Mouse (Mus musculus) lung, postnatal 0 days (tissue): ENCODE data around the gene Trappc10. TPM values are rescaled to one million over a fixed set of nuclear protein-coding genes. Genes with fewer than 3 reads are reported as not detected.
A peak's percentile ranks its signal among the peaks of the same experiment; 100 is the strongest.

Experiments
- ATAC-seq: fragments of 200-750 bp; cut with Nextera tagmentation; 2 replicates; pipeline ENCODE4 v1.8.0; 2017; ENCODE audit warnings: moderate library complexity
- DNase-seq: peaks from one replicate; pipeline ENCODE4 v3.0.0-alpha.2; 2016; ENCODE audit warnings: low spot score
- H3K27ac ChIP-seq: fragments of 300-500 bp; sonication (generic); 2 replicates; pipeline ENCODE4 v1.5.1; 2014; ENCODE audit warnings: antibody characterized with exemption, mild to moderate bottlenecking, low read length, mixed read lengths
- H3K27me3 ChIP-seq: fragments of 300-500 bp; sonication (generic); replicated peaks from 2 replicates; pipeline ENCODE4 v1.6.1; 2014; ENCODE audit warnings: low read length, mixed read lengths; ENCODE audit not compliant: insufficient read depth
- H3K36me3 ChIP-seq: fragments of 300-500 bp; sonication (generic); 2 replicates; pipeline ENCODE4 v1.6.1; 2014; ENCODE audit warnings: low read length, mixed read lengths; ENCODE audit not compliant: insufficient read depth
- H3K4me1 ChIP-seq: fragments of 300-500 bp; sonication (generic); 2 replicates; pipeline ENCODE4 v1.6.1; 2014; ENCODE audit warnings: antibody characterized with exemption, low read depth, low read length, mixed read lengths; ENCODE audit not compliant: insufficient read depth
- H3K4me2 ChIP-seq: fragments of 300-500 bp; sonication (generic); replicated peaks from 2 replicates; pipeline ENCODE4 v1.6.1; 2014; ENCODE audit warnings: low read depth, mild to moderate bottlenecking, low read length, moderate library complexity, mixed read lengths
- H3K4me3 ChIP-seq: fragments of 300-500 bp; sonication (generic); 2 replicates; pipeline ENCODE4 v1.5.1; 2014; ENCODE audit warnings: low read depth, low read length
- H3K9ac ChIP-seq: fragments of 300-500 bp; sonication (generic); replicated peaks from 2 replicates; pipeline ENCODE4 v1.6.1; 2014; ENCODE audit warnings: low read depth, mild to moderate bottlenecking
- H3K9me3 ChIP-seq: fragments of 300-500 bp; sonication (generic); 2 replicates; pipeline ENCODE4 v1.6.1; 2016; ENCODE audit warnings: low read length, mixed read lengths
- CTCF ChIP-seq: IDR thresholded peaks from 2 replicates; pipeline ENCODE4 v1.5.1; 2016; ENCODE audit warnings: antibody characterized with exemption, mild to moderate bottlenecking
- EP300 ChIP-seq: IDR thresholded peaks from 2 replicates; pipeline ENCODE4 v1.6.1; 2016; ENCODE audit warnings: antibody characterized with exemption, mild to moderate bottlenecking, control low read depth
- WGBS: fragments of 180-500 bp; shearing (Covaris S2); extraction: QIAGEN DNeasy Blood & Tissue Kit; methylation state at CpG from one replicate; pipeline ENCODE4 v1.1.7; 2014; 5-methylcytosine and 5-hydroxymethylcytosine counted together
- polyA plus RNA-seq: library from polyadenylated mRNA; unstranded; fragments of >200 nt; fragmentation: Nextera tagmentation; extraction: Ambion mirVana; gene quantifications from 2 replicates; pipeline ENCODE4 v1.2.1, GENCODE M21; 2015

Trappc10 gene
- polyA plus RNA-seq, 1 experiment from 2014 or later = 19.2 TPM

GRCm38 (mm10) chr10:78224136-78224535 is 20.3 kb downstream of the Trappc10 start:
- Histone ChIP-seq H3K9me3 (no peaks in the 10 kb centered on the region), H3K4me2 (no peak overlapping the region), H3K4me1 (no peaks in the 10 kb centered on the region), H3K4me3 (no peak overlapping the region), H3K27me3 (no peaks in the 10 kb centered on the region), H3K36me3 (peaks cover 15% of the 10 kb centered on the region; the same call in 1 of the 2 replicates), H3K9ac (no peak overlapping the region), H3K27ac (no peak overlapping the region)
- no peak for ATAC-seq
- no peak for TF ChIP-seq CTCF
- TF ChIP-seq EP300 = no peak
- WGBS = 88% methylated on average over 6 of the region's 6 CpGs
- no peak for DNase-seq

GRCm38 (mm10) chr10:78222908-78223307 is 21.5 kb downstream of the Trappc10 start:
- H3K4me2 ChIP-seq = no peak overlapping the region
- no peak overlapping the region for H3K27ac ChIP-seq
- H3K9me3 ChIP-seq = no peaks in the 10 kb centered on the region
- H3K27me3 ChIP-seq = no peaks in the 10 kb centered on the region
- DNase-seq = no peak
- no peak overlapping the region for H3K4me3 ChIP-seq
- H3K36me3 ChIP-seq = peaks cover 15% of the 10 kb centered on the region; the same call in 1 of the 2 replicates
- H3K9ac ChIP-seq = no peak overlapping the region
- WGBS = 57% methylated on average over 4 of the region's 4 CpGs
- TF ChIP-seq CTCF = no peak
- TF ChIP-seq EP300 = no peak
- no peaks in the 10 kb centered on the region for H3K4me1 ChIP-seq
- peak; percentile 33; the same call in 1 of the 2 replicates for ATAC-seq

GRCm38 (mm10) chr10:78221315-78221714 is 23.1 kb downstream of the Trappc10 start:
- ATAC-seq (no peak), DNase-seq (no peak)
- Histone ChIP-seq H3K4me2 (no peak overlapping the region), H3K4me1 (no peaks in the 10 kb centered on the region), H3K9me3 (no peaks in the 10 kb centered on the region), H3K27me3 (no peaks in the 10 kb centered on the region), H3K36me3 (peaks cover 24% of the 10 kb centered on the region; the same call in 1 of the 2 replicates), H3K4me3 (no peak overlapping the region), H3K9ac (no peak overlapping the region), H3K27ac (no peak overlapping the region)
- TF ChIP-seq EP300 = no peak
- TF ChIP-seq CTCF = no peak
- 93% methylated on average over 7 of the region's 7 CpGs for WGBS

- Histone ChIP-seq H3K9ac (no peak overlapping the region), H3K27me3 (no peaks in the 10 kb centered on the region), H3K4me1 (no peaks in the 10 kb centered on the region), H3K36me3 (peaks cover 35% of the 10 kb centered on the region; the same call in 1 of the 2 replicates), H3K9me3 (no peaks in the 10 kb centered on the region), H3K4me2 (no peak overlapping the region), H3K4me3 (no peak overlapping the region), H3K27ac (no peak overlapping the region)
- no peak for TF ChIP-seq CTCF
- TF ChIP-seq EP300 = no peak
- DNase-seq (no peak), ATAC-seq (no peak)
- 90% methylated on average over 1 of the region's 1 CpGs for WGBS
These were observed 24.9 kb downstream of the Trappc10 start for GRCm38 (mm10) chr10:78219528-78219927.

- H3K36me3 ChIP-seq = peaks cover 43% of the 10 kb centered on the region; the same call in 1 of the 2 replicates
- no peaks in the 10 kb centered on the region for H3K4me1 ChIP-seq
- no peaks in the 10 kb centered on the region for H3K27me3 ChIP-seq
- DNase-seq (no peak), ATAC-seq (no peak)
- no peak overlapping the region for H3K9ac ChIP-seq
- TF ChIP-seq EP300 (no peak), CTCF (no peak)
- H3K4me2 ChIP-seq = no peak overlapping the region
- WGBS = 84% methylated on average over 6 of the region's 6 CpGs
- H3K27ac ChIP-seq = no peak overlapping the region
- H3K4me3 ChIP-seq = no peak overlapping the region
- no peaks in the 10 kb centered on the region for H3K9me3 ChIP-seq
These were observed 25.9 kb downstream of the Trappc10 start for GRCm38 (mm10) chr10:78218576-78218975.

GRCm38 (mm10) chr10:78216376-78217083 is 27.9 kb downstream of the Trappc10 start:
- Histone ChIP-seq H3K36me3 (peaks cover 56% of the 10 kb centered on the region; the same call in 1 of the 2 replicates), H3K4me3 (no peak overlapping the region), H3K9me3 (no peaks in the 10 kb centered on the region), H3K4me1 (no peaks in the 10 kb centered on the region), H3K27me3 (no peaks in the 10 kb centered on the region), H3K9ac (no peak overlapping the region), H3K4me2 (no peak overlapping the region), H3K27ac (no peak overlapping the region)
- DNase-seq (no peak), ATAC-seq (no peak)
- TF ChIP-seq CTCF = no peak
- no peak for TF ChIP-seq EP300
- WGBS = 57% methylated on average over 6 of the region's 6 CpGs
